Mouse (Mus musculus): ENCODE data around the gene Nmrk2.
"Not testable (repeated sequence)": the region's sequence is repeated elsewhere in the genome, so short reads cannot be mapped to it uniquely, and the experiment has no call there.

The Nmrk2 gene

DNA sequence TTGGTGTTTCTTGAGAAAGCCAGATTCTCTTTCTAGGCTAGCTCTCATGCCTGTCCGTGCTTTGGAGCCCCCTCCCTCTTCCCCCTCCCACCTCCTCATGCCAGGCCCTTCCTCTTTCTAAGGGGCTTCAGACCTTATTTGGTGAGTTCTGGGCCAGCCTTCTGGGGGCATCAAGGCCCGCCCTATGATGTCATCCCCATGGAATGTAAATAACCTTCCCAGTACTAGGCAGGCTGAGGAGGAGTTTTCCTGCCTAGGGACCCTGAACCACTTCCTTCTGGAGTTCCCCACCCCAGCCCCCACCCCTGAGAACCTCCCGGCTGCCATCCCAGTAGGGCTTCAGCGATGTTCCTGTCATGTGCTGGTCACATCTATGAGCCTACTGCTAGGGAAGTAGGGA is 17.1 kb downstream of the Nmrk2 start:
- DNase-seq (ENCODE audit: low read depth, low spot score): peak; percentile 92

DNA sequence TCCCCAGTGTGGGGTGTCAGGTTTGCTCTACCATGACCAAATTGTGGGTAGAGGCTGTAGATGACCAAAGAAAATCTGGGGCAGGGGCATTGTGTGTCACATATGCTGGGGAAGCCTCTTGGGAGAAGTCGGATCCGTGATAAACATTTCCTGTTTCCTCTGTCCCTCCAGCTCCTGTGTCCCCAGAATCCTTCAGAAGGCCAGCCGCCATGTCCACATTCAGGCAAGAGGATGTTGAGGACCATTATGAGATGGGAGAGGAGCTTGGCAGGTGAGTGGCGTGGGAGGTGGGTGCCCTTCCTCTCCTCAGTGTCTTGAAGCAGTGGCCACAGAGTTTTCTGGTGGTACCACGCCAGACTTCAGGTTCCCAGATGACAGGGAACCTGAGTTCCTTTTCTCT is 18.0 kb downstream of the Nmrk2 start, which contains the start of gene 4930442H23Rik:
Gene 4930442H23Rik, minus strand, starts transcription at position 45 of the 400 bp plus-strand sequence.
- DNase-seq (ENCODE audit: low read depth, low spot score): no peak

DNA sequence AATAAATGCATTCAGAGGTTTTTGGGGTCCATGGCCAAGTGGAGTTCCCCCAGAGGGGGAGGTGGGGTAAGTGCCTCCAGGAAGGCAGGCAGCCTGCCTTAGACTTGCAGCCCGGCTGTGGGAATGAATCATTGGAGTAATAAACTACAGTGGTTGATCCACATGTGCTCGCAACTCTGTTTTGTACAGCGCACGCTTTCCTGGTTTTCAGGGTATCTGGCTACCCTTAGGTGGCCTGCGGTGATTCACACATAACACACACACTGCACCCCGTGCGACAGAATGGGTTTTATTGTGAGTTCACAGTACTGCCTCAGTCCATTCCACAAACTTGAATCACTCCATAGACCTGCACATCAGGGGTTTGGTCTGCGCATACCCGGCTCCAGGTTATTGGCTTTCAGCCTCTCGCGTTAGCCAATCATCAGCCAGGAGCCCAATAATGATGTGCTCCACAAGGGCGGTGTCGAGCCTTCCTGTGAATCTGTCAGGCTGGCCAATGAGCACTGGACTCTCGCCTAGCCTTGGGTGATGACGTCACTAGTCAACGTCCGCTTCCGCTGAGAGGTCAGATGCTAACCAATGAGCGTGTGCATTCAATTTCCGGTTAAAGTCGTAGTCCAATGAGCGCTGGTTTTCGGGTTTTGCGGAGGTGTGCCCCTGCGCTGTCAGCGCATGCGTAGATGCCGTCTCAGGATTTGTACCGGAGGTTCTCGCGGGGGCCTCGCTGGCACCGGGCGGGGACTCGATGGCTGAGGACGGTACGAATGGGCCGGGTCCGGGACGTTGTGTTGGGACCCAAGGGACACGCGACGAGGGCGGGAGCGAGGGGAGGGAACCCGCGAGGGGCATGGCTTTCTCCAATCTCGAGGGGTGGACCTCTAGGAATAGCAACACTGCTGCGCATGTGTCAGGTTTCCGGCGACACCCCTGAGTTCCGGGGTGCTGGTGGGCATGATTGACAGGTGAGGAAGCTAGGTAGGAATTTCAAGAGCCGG is 19.2 kb downstream of the Nmrk2 start, which contains the start of gene Dapk3:
Gene Dapk3, plus strand, starts transcription at position 670 of the 998 bp plus-strand sequence.
- DNase-seq (ENCODE audit: low read depth, low spot score): peak; percentile 100

DNA sequence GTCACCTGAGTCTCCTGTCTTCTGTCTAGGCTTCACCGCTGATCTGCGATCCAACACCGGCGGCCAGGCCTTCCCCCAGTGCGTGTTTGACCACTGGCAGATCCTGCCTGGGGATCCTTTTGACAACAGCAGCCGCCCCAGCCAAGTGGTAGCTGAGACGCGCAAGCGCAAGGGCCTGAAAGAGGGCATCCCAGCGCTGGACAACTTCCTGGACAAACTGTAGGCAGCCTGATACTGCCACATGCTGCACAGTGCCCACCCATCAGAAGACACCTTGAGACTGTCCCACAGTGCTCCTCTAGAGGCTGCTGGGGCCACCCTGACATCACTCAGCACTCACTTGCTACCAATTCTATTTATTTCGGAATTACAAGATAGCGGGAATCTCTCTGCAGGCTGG is 20.0 kb downstream of the Nmrk2 start:
- peak; percentile 16 for DNase-seq (ENCODE audit: low read depth, low spot score)

DNA sequence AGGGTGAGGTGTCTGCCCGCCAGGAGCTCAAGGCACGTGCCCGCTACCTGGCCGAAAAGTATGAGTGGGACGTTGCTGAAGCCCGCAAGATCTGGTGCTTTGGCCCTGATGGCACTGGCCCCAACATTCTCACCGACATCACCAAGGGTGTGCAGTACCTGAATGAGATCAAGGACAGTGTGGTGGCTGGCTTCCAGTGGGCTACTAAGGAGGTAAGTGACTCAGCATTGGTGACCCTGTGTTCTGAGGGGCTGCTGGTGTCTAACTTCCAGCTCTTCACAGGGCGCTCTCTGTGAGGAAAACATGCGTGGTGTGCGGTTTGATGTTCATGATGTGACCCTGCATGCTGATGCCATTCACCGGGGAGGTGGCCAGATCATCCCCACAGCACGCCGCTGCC is 20.9 kb downstream of the Nmrk2 start:
- no peak for DNase-seq (ENCODE audit: low read depth, low spot score)

DNA sequence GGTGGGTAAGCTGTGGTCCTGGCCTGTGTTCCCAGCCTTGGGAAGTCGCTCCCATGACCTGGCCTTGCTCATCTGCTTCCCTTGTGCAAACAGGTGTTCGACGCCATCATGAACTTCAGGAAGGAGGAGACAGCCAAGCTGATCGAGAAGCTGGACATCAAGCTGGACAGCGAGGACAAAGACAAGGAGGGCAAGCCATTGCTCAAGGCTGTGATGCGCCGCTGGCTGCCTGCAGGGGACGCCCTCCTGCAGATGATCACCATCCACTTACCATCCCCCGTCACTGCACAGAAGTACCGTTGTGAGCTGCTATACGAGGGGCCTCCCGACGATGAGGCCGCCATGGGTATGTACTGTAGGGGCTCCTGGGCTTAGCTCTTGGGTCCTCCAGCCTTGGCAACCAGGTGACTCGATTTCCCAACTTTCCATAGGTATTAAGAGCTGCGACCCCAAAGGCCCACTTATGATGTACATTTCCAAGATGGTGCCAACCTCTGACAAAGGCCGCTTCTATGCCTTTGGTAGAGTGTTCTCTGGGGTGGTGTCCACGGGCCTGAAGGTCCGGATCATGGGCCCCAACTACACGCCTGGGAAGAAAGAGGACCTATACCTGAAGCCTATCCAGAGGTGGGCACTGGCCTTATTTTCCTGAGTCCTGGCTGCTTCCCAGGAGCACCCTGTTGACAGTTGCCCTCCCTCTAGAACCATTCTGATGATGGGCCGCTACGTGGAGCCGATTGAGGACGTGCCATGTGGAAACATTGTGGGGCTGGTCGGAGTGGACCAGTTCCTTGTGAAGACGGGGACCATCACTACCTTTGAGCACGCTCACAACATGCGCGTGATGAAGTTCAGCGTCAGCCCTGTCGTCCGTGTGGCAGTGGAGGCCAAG is 22.2 kb downstream of the Nmrk2 start:
- peak; percentile 19 for DNase-seq (ENCODE audit: low read depth, low spot score)

DNA sequence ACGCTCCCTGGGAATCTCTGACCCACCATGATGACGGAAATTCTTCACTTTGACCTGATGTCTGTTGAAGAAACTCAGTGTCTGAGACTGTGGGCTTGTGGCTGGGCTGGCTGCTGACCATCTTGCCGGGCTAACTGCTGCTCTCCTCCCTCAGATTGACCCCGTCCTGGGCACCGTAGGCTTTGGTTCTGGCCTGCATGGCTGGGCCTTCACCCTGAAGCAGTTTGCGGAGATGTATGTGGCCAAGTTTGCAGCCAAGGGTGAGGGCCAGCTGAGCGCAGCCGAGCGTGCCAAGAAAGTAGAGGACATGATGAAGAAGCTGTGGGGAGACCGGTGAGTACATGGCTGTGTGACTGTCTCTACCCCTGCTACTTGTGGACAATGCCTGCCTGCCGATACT is 22.9 kb downstream of the Nmrk2 start:
- no peak for DNase-seq (ENCODE audit: low read depth, low spot score)

DNA sequence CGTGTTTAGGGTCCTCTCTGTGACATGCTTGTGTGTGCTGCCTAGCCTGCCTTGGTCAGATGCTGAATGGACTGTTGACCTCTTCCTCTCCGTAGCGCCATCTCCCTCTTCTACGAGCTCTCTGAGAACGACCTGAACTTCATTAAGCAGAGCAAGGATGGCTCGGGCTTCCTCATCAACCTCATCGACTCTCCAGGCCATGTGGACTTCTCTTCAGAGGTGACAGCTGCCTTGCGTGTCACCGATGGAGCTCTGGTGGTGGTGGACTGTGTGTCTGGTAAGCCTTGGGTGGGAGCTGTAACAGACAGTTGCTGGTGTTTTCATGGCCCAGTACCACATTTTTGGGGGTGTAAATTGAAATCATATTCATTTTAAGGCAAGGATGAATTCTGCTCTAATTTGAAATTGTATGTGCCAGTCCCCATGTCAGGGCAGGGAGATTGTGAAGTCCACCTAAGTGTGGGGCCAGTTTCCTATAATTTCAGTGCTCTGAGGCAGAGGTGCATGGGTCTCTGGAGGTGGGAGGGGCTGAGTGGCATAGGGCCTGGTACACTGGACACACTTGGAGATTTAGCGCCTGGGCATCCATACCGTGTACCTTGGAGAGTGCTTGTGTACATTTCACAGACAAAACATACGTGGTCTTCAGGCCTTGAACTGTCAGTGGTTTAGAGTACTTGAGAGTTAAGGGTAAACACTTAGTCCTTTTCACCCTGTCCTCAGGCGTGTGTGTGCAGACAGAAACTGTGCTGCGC is 23.7 kb downstream of the Nmrk2 start:
- no peak for DNase-seq (ENCODE audit: low read depth, low spot score)

DNA sequence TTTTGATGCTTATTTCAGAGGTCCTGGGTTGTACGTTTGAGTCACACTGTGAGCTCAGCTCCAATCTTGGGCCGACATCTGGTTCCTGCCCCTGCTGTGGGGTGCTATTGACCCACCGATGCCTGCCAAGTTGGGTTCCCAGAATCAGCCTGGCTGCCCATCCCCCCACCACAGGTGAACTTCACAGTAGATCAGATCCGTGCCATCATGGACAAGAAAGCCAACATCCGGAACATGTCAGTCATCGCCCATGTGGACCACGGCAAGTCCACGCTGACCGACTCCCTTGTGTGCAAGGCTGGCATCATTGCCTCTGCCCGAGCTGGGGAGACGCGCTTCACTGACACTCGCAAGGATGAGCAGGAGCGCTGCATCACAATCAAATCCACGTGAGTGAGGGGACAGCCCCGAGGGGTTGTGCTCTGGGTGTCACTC is 24.3 kb downstream of the Nmrk2 start:
- peak; percentile 53 for DNase-seq (ENCODE audit: low read depth, low spot score)

DNA sequence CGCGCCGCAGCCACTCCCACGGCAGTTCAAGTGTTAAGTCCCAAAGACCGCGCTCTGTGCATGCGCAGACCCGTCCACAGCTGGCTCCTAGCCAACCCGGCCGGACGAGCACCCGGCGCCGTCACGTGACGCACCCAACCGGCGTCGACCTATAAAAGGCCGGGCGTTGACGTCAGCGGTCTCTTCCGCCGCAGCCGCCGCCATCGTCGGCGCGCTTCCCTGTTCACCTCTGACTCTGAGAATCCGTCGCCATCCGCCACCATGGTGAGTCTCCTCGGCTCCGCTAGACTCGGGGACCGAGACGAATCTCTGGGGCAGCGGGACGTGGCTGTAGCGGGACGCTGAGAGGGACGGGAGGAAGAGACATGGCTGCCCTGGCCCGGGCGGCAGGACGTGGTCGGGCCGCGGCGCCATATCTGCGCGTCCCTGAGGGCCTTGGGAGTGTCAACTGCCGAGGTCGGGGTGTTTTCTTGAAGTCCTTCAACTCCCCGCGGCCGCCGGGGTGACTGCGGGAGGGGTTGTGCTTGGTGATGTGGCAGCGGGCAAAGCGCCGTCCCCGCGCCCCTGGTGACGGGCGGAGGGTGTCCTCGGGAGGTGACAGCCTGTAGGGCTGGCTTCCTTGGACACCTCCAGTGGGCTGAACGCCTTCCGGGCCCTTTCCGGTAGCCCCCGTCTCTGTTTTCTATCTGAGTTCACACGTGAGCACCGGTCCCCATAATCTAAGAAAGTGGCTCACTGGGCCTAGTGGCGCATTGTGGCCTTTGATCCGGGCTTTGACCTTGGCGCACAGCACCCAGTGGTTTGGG is 25.2 kb downstream of the Nmrk2 start, which contains the start of gene Eef2:
Gene Eef2, plus strand, starts transcription at position 166 of the 806 bp plus-strand sequence.
- DNase-seq (ENCODE audit: low read depth, low spot score): peak; percentile 96

DNA sequence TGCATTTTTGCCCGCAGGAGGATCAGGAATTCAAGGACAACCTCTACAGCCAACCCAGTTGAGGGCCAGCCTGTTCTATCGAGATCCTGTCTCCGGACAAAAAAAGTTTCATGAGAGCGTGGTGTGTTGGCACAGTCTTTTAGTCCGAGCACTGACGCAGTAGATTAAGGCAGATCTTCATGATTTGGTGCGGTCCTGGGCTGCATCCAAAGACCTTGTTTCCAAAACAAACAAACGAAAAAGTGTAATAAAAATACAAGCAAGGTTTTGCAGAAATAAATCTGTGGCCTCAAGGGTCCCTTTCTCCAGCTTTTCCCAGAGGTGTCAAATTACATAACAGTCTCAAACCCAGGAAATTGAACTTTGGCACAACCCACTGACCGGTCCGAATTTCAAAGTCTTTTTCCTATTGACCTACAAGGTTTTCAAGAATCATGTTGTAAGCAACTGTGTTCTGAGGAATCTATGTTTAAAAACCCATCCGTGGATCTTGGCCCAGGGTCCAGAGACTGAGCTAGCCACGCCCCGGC is 25.9 kb downstream of the Nmrk2 start:
- DNase-seq (ENCODE audit: low read depth, low spot score): no peak

DNA sequence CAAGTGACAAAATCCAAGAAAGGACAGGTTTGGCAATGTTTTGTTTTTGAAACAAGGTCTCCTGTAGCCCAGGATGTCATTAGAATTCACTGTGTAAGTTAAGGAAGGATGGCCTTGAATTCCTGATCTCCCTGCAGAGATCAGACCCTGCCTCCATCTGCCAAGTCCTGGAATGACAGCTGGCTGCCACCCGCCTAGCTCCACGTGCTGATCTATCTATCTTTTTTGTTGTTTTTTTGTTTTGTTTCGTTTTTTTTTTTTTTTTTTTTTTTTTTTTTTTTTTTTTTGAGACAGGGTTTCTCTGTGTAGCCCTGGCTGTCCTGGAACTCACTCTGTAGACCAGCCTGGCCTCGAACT is 26.5 kb downstream of the Nmrk2 start:
- not testable (repeated sequence) for DNase-seq (ENCODE audit: low read depth, low spot score)

DNA sequence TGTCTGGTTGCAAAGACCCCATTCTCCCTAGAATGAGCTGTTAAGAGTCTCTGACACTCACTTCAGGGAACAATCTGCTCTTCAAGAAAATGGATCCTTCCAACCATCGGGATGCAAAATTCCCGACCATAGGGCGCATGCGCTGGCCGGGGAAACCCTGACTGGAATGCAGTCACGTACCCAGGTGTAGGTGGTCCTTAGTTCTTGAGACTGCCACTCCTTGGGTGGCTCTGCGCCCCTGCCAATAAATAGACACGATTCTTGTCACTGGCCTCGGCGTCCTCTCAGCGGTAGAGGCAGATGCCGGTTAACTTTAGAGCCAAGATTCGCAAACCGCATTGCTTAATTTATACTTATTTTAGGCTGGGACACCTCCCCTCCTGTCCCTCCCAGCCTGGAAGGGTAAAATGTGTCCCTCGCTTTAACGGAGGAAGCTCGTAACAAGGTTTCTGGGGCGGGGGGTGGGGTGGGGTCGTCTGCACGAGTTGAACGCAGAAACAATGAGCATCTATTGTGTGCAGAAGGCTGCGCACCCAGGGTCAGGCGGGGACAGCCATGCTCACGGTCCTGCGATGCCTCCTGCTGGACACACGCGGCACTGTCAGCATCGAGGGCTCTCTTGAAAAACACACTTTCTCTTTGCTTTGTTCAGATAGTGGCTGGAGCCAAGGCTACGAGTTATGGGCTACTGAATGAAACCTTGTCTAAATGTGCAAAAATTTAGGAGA is 27.1 kb downstream of the Nmrk2 start:
- DNase-seq (ENCODE audit: low read depth, low spot score): peak; percentile 92

DNA sequence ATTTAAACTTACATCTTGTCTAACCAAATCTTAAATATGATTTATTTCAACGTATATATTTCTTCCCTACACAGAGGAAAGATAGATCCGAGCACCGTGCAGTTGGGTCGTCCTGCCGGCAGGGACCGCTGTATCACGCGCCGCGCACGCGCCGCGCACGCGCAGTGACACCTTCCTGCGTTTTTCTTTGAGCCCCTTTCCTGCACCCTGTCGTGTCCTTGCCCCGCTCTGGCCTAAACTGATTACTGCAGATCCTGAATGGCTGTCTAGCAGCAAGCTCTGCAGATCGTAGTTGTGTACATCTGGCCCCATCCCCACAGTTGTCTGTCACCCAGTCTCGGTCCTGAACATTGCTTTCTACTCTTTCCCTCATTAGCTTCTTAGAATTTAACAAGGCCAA is 28.7 kb downstream of the Nmrk2 start:
- DNase-seq (ENCODE audit: low read depth, low spot score): peak; percentile 93

DNA sequence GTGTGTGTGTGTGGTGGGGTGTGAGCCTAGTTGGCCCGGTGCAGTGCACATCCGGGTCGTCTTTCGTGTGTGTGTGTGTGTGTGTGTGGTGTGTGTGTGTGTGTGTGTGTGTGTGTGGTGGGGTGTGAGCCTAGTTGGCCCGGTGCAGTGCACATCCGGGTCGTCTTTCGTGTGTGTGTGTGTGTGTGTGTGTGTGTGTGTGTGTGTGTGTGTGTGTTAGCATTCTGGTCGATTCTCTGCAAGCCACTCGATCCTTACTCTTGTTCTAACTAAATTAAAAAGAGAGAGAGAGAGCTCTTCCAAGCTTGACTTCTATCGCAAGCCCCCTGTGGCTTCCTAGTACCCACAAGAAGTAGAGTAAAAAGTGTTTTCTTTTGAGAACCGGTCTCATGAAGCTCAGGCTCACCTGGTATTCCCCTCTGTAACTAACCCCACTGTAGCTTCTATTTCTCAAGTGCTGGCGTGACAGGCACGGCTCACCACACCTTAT is 32.4 kb downstream of the Nmrk2 start:
- peak; percentile 34 for DNase-seq (ENCODE audit: low read depth, low spot score)

DNA sequence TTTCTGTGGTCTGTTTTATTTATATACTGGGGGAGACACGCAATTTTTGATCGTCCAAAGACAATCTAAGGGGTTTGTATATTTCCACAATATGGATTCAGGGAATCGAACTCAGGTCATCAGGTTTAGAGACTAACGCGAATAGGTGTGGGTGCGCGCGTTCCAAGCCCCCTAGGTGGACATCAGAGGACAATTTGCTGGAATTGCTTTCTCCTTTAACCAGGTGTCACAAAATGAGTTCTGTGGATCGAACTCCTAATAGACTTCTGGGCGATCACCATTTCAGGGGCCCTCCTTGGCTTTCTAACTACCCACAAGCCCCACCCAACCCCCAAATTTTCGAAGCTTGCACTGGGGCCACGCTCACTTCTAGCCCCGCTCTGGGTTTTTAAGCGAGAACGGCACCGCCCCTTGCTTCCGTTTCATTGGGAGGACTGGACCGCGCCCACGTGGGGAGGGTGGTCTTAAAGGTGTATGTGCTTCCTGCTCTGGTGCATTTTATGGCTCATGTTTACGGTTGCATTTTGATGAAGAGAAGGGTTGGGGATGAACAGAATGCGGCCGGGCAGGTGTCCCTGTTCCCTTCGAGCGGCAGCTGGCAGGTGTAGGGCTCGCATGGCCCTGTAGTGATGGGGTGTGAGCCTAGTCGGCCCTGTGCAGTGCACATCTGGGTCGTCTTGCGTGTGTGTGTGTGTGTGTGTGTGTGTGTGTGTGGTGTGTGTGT is 33.2 kb downstream of the Nmrk2 start:
- peak; percentile 94 for DNase-seq (ENCODE audit: low read depth, low spot score)

DNA sequence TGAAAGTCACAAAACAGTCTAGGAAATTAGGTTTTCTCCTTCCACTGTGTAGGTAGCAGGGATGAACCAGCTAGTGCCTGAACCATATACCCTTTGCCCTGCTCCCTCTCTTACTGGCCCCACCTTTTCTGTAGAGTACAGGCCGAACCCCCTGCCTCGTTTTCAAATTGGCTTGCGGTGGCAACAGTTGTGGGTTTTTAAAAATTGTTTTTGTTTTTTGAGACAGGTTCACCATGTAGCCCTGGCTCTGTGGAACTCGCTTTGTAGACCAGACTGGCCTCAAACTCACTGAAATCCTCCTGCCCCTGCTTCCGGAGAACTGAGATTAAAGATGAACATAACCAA is 33.8 kb downstream of the Nmrk2 start:
- DNase-seq (ENCODE audit: low read depth, low spot score): no peak

DNA sequence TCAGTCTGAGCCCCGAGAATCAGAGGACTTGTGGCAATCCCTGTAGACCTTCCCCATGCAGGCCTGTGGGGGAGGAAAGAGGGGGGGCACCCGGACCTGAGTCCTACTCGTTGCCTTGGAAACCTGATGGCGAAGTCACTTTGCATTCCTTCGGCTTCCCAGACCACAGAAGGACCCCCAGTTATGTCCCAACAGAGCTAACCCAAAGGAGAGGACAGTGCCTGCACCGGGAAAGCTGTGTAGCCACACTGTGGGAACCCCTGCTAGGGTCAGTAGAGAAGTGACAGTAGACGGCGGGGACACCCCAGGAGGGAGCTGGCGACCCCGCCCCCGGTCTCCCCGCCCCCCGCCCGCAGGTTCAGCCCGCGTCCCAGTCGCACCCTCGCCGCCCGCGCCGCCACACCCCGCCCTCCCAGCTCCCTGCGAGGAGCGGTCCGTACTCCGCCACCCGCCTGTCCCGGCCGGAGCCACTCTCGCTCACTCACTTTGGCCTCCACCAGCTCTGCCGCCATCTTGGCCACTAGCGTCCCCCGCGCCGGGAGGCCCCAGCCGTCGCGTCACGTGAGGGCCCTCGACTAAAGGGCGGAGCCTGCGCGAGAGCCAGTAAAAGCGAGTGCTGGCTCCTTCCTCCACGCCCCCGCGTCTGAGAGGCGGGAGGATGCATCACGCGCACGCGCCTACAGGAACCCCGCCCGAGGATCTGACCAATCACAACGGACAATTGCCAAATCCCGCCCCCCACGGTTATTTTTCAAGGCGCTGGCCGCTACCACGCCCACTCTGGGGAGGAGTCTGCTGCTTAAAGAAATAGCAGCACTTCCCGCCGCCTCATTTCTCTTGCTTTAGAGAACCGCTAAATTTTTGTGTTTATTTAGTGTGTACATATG is 34.4 kb downstream of the Nmrk2 start, which contains the start of gene Pias4:
Gene Pias4, minus strand, starts transcription at position 724 of the 887 bp plus-strand sequence.
- peak; percentile 99 for DNase-seq (ENCODE audit: low read depth, low spot score)

Measured in R1 (cell line).